Mouse (Mus musculus): ENCODE measurements at regions not wholly inside any gene's neighbourhood (a gene's known extent, or its start where the extent isn't known, plus 50 kb on each side); places are given as distances from the start of the nearest gene placed in this dataset.

GRCm38 (mm10) chr8:87093716-87094115, 208.7 kb upstream of the N4bp1 start:
- Histone ChIP-seq H3K4me2 (ENCODE audit: low read depth, low read length) (no peak overlapping the region), H3K4me1 (ENCODE audit: control insufficient read depth, insufficient read depth, low read length) (no peaks in the 10 kb centered on the region)

DNA sequence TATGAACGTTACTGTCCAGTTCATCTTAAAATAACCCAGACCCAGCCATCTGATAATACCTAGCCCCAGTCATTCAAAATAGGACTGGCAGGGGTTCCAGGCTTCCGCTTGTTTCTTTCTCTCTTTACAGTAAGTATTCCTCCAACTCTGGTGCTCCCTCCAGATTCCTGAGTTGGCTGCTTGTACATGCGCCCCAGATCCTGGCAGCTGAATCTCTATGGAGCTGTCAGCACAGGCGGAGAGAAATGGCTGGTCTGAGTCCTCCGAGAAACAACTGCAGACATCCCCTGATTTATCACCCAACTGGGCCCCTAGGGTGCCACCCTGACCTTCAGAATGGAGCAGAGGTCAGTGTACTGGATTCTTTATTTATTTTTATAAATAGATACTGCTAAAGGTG, 208.0 kb upstream of the N4bp1 start:
- ATAC-seq (replicated peaks; ENCODE audit: extremely low read depth, insufficient read depth, low FRiP score) = no peak
- Histone ChIP-seq H3K9ac (ENCODE audit: low read length) (no peak overlapping the region), H3K27ac (ENCODE audit: low read length) (no peak overlapping the region), H3K4me1 (ENCODE audit: control insufficient read depth, insufficient read depth, low read length) (no peaks in the 10 kb centered on the region), H3K4me2 (ENCODE audit: low read depth, low read length) (no peak overlapping the region), H3K4me3 (ENCODE audit: low read length) (no peak overlapping the region), H3K27me3 (ENCODE audit: control insufficient read depth, insufficient read depth, low read length) (no peaks in the 10 kb centered on the region), H3K9me3 (replicated peaks; ENCODE audit: control insufficient read depth, low read length) (no peaks in the 10 kb centered on the region), H3K36me3 (ENCODE audit: control insufficient read depth, insufficient read depth) (no peaks in the 10 kb centered on the region)
- 41% methylated on average over 5 of the region's 5 CpGs for WGBS

More at GRCm38 (mm10) chr8:87093716-87094115, 208.7 kb upstream of the N4bp1 start:
- no peak overlapping the region for H3K27ac ChIP-seq (ENCODE audit: low read length)
- no peak overlapping the region for H3K9ac ChIP-seq (ENCODE audit: low read length)
- no peaks in the 10 kb centered on the region for H3K9me3 ChIP-seq (replicated peaks; ENCODE audit: control insufficient read depth, low read length)
- no peaks in the 10 kb centered on the region for H3K27me3 ChIP-seq (ENCODE audit: control insufficient read depth, insufficient read depth, low read length)
- no peak overlapping the region for H3K4me3 ChIP-seq (ENCODE audit: low read length)
- WGBS = 55% methylated on average over 10 of the region's 10 CpGs
- H3K36me3 ChIP-seq (ENCODE audit: control insufficient read depth, insufficient read depth) = no peaks in the 10 kb centered on the region
- no peak for ATAC-seq (replicated peaks; ENCODE audit: extremely low read depth, insufficient read depth, low FRiP score)

GRCm38 (mm10) chr8:87087451-87088095, 202.5 kb upstream of the N4bp1 start:
- Histone ChIP-seq H3K9me3 (replicated peaks; ENCODE audit: control insufficient read depth, low read length) (no peaks in the 10 kb centered on the region), H3K36me3 (ENCODE audit: control insufficient read depth, insufficient read depth) (no peaks in the 10 kb centered on the region), H3K4me1 (ENCODE audit: control insufficient read depth, insufficient read depth, low read length) (no peaks in the 10 kb centered on the region), H3K27ac (ENCODE audit: low read length) (no peak overlapping the region), H3K27me3 (ENCODE audit: control insufficient read depth, insufficient read depth, low read length) (no peaks in the 10 kb centered on the region), H3K4me2 (ENCODE audit: low read depth, low read length) (no peak overlapping the region), H3K4me3 (ENCODE audit: low read length) (no peak overlapping the region), H3K9ac (ENCODE audit: low read length) (no peak overlapping the region)
- WGBS = 44% methylated on average over 9 of the region's 9 CpGs
- ATAC-seq (replicated peaks; ENCODE audit: extremely low read depth, insufficient read depth, low FRiP score) = no peak

DNA sequence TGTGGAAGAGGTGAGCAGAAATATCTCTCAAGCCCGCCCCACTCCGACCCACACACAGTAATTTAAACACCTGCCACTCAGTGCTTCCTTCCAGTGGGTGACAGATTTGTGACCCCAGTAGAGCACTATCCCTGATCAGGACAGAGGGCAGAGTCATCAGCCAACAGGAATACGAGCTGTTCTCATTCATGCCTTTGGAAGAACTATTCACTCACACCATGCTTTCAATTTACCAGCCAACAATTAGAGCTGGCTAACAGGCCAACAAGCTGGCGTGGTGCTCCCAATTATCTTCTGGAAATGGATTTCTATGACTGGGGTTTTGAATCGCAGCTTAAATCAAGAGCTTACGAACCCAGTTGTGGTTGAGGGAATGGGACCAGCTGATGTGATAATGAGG, 193.2 kb upstream of the N4bp1 start:
- 66% methylated on average over 6 of the region's 6 CpGs for WGBS
- H3K27me3 ChIP-seq (ENCODE audit: control insufficient read depth, insufficient read depth, low read length) = no peaks in the 10 kb centered on the region
- H3K4me3 ChIP-seq (ENCODE audit: low read length) = no peak overlapping the region
- H3K4me1 ChIP-seq (ENCODE audit: control insufficient read depth, insufficient read depth, low read length) = no peaks in the 10 kb centered on the region
- H3K9ac ChIP-seq (ENCODE audit: low read length) = no peak overlapping the region
- H3K27ac ChIP-seq (ENCODE audit: low read length) = no peak overlapping the region
- H3K9me3 ChIP-seq (replicated peaks; ENCODE audit: control insufficient read depth, low read length) = no peaks in the 10 kb centered on the region
- no peak for ATAC-seq (replicated peaks; ENCODE audit: extremely low read depth, insufficient read depth, low FRiP score)
- no peak overlapping the region for H3K4me2 ChIP-seq (ENCODE audit: low read depth, low read length)
- H3K36me3 ChIP-seq (ENCODE audit: control insufficient read depth, insufficient read depth) = no peaks in the 10 kb centered on the region

DNA sequence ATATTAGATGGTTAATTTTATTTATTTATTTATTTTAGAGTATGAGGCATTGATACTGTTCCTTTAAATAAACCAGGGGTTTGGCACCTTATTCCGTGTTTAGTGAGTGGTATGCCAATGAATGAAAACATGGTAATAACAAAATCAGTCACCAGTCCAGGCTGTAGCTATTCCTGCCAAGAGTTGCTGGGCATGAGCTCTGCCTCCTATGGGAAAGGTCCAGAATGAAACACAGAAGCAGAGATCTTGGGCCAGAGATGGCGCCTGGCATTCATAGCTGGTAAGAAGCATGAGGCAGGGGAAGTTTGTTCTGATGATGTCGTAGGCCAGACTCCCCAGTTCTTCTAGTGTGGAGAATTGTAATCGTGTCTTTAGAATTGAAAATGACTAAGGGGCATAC, 190.9 kb upstream of the N4bp1 start:
- Histone ChIP-seq H3K36me3 (ENCODE audit: control insufficient read depth, insufficient read depth) (no peaks in the 10 kb centered on the region), H3K4me1 (ENCODE audit: control insufficient read depth, insufficient read depth, low read length) (no peaks in the 10 kb centered on the region), H3K4me2 (ENCODE audit: low read depth, low read length) (no peak overlapping the region), H3K4me3 (ENCODE audit: low read length) (no peak overlapping the region), H3K9ac (ENCODE audit: low read length) (no peak overlapping the region), H3K27ac (ENCODE audit: low read length) (no peak overlapping the region), H3K9me3 (replicated peaks; ENCODE audit: control insufficient read depth, low read length) (no peaks in the 10 kb centered on the region), H3K27me3 (ENCODE audit: control insufficient read depth, insufficient read depth, low read length) (no peaks in the 10 kb centered on the region)
- ATAC-seq (replicated peaks; ENCODE audit: extremely low read depth, insufficient read depth, low FRiP score) = no peak
- 85% methylated on average over 4 of the region's 4 CpGs for WGBS

DNA sequence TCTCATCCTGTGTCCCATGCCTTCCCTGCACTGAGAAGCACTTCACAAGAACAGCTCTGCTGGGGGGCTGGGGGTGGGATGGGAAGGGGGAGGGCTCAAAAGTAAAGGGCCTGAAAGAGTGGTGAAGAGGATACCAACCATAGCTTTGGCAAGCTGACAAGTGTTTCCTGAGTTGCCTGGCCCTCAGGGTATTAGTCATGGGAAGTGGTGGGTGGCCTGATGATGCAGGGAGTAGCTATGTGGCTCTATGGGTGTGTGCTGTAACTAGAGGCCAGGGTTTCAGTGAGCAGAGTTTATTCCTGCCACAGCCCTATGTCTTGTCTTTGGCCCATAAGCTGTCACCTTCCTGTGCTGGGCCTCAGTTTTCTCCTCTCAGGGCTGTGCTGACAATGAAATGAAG, 186.2 kb upstream of the N4bp1 start:
- Histone ChIP-seq H3K9ac (ENCODE audit: low read length) (no peak overlapping the region), H3K4me3 (ENCODE audit: low read length) (no peak overlapping the region), H3K27me3 (ENCODE audit: control insufficient read depth, insufficient read depth, low read length) (no peaks in the 10 kb centered on the region), H3K4me1 (ENCODE audit: control insufficient read depth, insufficient read depth, low read length) (no peaks in the 10 kb centered on the region), H3K9me3 (replicated peaks; ENCODE audit: control insufficient read depth, low read length) (no peaks in the 10 kb centered on the region), H3K36me3 (ENCODE audit: control insufficient read depth, insufficient read depth) (no peaks in the 10 kb centered on the region), H3K4me2 (ENCODE audit: low read depth, low read length) (no peak overlapping the region), H3K27ac (ENCODE audit: low read length) (no peak overlapping the region)
- peak; percentile 37; the same call in 1 of the 2 replicates for ATAC-seq (replicated peaks; ENCODE audit: extremely low read depth, insufficient read depth, low FRiP score)

- Histone ChIP-seq H3K27ac (ENCODE audit: low read length) (no peak overlapping the region), H3K4me2 (ENCODE audit: low read depth, low read length) (no peak overlapping the region), H3K9ac (ENCODE audit: low read length) (no peak overlapping the region), H3K4me1 (ENCODE audit: control insufficient read depth, insufficient read depth, low read length) (no peaks in the 10 kb centered on the region), H3K27me3 (ENCODE audit: control insufficient read depth, insufficient read depth, low read length) (no peaks in the 10 kb centered on the region), H3K4me3 (ENCODE audit: low read length) (no peak overlapping the region), H3K36me3 (ENCODE audit: control insufficient read depth, insufficient read depth) (no peaks in the 10 kb centered on the region), H3K9me3 (replicated peaks; ENCODE audit: control insufficient read depth, low read length) (no peaks in the 10 kb centered on the region)
- no peak for ATAC-seq (replicated peaks; ENCODE audit: extremely low read depth, insufficient read depth, low FRiP score)
Observed at GRCm38 (mm10) chr8:87067106-87067505, 182.0 kb upstream of the N4bp1 start.

DNA sequence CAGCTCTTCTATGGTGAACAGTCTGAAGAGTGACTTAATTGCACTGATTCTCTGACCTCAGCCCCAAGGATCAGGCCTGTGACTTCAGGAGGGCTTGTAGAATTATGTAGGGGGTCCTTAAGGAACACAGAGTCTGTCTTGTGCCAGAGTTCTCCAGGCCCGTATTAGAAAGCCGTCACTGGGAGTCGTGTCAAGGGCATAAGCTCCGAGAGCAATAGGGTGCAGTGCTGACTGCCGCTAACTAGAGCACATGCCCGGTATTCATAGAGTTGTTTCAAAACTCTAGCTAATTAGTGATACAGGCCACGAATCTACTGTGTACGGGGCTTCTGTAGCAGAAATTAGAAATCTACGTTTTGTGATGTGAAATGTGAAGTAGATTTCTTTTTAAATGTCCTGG, 179.7 kb upstream of the N4bp1 start:
- Histone ChIP-seq H3K27ac (ENCODE audit: low read length) (no peak overlapping the region), H3K4me2 (ENCODE audit: low read depth, low read length) (no peak overlapping the region), H3K4me3 (ENCODE audit: low read length) (no peak overlapping the region), H3K27me3 (ENCODE audit: control insufficient read depth, insufficient read depth, low read length) (no peaks in the 10 kb centered on the region), H3K36me3 (ENCODE audit: control insufficient read depth, insufficient read depth) (no peaks in the 10 kb centered on the region), H3K4me1 (ENCODE audit: control insufficient read depth, insufficient read depth, low read length) (no peaks in the 10 kb centered on the region), H3K9me3 (replicated peaks; ENCODE audit: control insufficient read depth, low read length) (no peaks in the 10 kb centered on the region), H3K9ac (ENCODE audit: low read length) (no peak overlapping the region)
- 83% methylated on average over 9 of the region's 9 CpGs for whole genome bisulfite sequencing
- ATAC-seq (replicated peaks; ENCODE audit: extremely low read depth, insufficient read depth, low FRiP score) = no peak

- H3K4me1 ChIP-seq (ENCODE audit: control insufficient read depth, insufficient read depth, low read length) = no peaks in the 10 kb centered on the region
- WGBS = 81% methylated on average over 12 of the region's 12 CpGs
- no peak overlapping the region for H3K9ac ChIP-seq (ENCODE audit: low read length)
- H3K4me2 ChIP-seq (ENCODE audit: low read depth, low read length) = no peak overlapping the region
- H3K4me3 ChIP-seq (ENCODE audit: low read length) = no peak overlapping the region
- no peaks in the 10 kb centered on the region for H3K27me3 ChIP-seq (ENCODE audit: control insufficient read depth, insufficient read depth, low read length)
- no peak for ATAC-seq (replicated peaks; ENCODE audit: extremely low read depth, insufficient read depth, low FRiP score)
- no peak overlapping the region for H3K27ac ChIP-seq (ENCODE audit: low read length)
- H3K9me3 ChIP-seq (replicated peaks; ENCODE audit: control insufficient read depth, low read length) = no peaks in the 10 kb centered on the region
- no peaks in the 10 kb centered on the region for H3K36me3 ChIP-seq (ENCODE audit: control insufficient read depth, insufficient read depth)
Observed at GRCm38 (mm10) chr8:87064250-87064747, 179.2 kb upstream of the N4bp1 start.
